Mouse (Mus musculus): ENCODE measurements around the gene Srsf9.
A peak's percentile ranks its signal among the peaks of the same experiment; 100 is the strongest.

Gene Srsf9

DNA sequence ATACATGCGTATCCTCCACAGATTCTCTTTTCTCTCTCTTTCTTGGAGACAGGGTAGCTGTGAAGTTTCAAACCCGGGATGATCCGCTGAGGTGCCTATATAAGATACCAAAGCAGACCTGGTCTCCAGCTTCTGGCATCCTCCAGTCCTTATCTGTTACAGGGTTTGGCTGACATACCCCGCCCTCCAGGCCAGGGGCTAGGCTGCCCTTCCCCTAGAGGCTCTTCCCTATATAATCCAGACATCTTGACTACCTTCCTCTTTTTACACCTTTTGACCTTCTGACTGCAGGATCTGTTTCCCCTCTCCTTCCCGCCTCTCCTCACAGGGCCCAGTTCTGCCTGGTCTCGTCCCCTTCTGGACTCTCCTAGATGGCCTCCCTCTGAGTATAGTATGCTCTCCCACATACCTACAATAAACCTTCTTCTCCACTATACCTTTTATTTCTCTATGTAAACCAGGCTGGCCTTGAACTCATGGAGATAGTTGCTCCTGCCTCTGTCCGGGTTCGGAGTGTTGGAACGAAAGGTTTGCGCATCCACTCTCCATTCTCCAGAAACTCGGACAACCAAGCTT lies 633 bp upstream of the Srsf9 start:
- no peak for DNase-seq

DNA sequence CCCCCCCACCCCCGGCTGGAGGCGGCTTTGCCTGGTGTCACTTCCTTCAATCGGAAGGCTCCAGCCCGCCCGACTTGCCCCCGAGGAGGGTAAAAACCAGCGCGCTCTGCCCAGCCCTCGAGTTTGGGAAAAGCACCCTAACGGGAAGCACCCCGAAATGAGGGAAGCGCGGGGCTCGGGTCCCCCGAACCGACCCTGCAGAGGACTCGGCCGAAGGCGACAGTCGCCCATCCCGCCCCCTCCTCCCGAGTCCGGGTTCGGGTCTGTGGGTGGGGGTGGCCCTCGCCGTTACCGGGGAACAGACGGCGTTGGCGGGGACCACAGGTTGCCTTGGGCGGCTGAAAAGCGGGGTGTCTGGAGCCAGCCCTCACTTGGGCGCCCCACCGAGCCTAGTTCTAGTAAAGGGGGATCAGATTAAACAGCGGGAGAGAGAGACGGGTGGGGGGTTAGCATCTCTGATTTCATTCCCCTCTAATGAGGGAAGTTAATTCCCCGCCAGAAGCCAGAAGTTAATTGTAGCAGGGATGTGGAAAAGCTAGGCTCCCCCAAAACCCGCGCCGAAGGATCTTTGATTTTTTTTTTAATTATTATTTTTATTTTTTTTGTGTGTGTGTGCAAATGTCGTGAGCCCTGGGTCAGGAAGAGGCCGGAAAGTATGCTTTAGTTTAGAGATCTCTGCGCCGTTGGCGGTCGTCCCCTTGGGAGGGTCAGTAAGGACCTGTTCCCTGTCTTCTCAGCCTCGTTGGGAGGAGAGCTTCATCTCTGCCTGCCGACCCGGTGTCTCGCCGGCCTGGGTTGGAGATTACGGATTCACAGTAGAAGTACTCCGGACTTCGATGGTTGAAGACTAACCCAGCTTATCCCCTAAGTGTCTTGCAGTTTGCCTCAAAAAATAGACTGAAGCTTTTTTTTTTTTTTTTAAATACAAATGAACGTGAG lies 902 bp downstream of the Srsf9 start:
- DNase-seq, result peak in 1 of 2 experiments; percentile 36

DNA sequence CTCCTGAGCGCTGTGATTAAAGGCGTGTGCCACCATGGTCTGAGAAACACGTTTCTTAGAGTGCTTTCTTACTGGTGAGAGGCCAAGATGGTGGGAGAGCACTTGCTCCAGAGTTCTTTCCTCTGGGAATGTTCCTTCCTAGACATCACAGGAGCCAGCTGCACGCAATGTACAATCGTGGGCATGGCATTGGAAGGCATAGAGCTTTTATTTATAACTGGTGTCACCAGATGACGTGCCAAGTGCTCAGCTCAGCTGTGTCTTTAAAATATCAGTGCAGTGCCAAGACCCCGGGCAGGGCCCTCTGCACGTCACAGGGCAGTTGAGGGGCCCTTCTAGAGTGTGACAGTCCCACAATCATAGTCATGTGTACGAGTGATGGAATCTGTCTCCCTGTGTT lies 4.0 kb downstream of the Srsf9 start:
- DNase-seq, result no peak

DNA sequence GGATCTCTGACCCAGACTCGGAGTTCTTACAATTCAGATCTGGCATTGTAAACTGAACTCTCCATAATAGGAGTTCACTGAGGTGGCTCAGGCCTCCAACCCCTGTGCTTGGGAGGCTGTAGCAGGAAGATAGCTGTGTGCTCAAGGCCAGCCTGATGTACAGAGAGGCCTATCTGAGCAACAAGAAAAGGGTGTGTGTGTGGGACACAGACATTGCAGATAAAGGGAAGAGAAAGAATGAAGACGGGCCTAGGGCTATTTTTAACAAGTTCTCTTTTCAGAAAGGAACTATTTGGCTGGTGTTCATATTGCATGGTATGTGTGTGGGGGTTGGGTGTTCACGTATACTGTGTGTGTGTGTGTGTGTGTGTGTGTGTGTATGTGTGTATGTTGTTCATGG lies 6.6 kb downstream of the Srsf9 start:
- DNase-seq, result no peak

DNA sequence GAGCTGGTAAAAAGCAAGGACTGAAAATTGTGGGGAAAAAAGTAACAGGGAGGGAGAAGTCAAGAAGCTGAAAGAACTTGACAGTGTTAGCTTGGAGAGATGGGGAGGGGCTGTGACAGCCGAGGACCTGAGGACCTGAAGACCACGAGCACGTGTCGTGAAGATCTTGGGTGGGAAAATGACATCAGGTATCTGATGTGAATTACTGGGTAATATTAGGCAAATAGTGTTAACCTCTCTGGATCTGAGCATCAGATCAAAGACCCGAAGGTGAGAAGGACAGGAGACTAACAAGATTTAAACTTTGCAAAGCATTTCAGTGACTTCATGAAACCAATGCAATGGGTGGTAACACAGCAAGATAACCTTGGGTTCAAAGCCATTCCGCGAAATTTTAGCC lies 13.0 kb downstream of the Srsf9 start:
- no peak for DNase-seq

DNA sequence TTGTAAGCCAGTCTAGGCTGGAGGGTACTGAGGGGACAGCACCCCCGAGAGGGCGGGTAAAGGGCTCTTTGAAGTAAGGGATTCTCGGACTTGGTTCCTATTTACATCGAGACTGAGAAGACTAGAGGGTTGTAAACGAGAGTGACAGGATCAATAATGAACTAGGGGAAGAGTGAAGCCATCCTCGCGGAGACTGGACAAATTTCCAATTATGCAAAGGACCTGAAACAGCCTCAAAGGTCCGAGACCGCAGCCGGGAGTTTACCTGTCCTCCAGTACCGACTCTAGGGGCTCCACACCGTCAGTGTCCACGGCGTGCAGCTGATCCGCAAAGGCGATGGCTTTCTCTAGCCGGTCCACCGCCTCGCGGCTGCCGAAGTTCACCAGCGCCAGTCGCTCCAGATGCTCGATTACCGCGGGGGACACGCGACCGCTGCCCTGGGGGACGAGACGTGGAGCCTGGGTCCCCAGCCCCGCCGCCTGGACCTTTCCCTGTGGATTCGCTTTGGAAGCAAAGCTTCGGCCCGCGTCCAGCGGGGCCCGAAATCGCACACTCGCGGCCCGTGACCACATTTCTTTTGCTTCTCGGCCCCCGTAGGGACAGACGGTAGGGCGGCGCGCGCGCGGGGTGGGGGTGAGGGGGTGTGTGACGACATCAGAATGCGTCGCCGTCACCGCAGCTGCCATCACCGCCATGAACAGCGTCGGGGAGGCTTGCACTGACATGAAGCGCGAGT lies 13.8 kb downstream of the Srsf9 start, which contains the start of the genes Gatc and Triap1:
Gatc (minus strand) TSS at position 602 of the 737 bp plus-strand sequence.
Triap1 (plus strand) TSS at position 649 of the 737 bp plus-strand sequence.
- peak; percentile 88 to 95 for DNase-seq

DNA sequence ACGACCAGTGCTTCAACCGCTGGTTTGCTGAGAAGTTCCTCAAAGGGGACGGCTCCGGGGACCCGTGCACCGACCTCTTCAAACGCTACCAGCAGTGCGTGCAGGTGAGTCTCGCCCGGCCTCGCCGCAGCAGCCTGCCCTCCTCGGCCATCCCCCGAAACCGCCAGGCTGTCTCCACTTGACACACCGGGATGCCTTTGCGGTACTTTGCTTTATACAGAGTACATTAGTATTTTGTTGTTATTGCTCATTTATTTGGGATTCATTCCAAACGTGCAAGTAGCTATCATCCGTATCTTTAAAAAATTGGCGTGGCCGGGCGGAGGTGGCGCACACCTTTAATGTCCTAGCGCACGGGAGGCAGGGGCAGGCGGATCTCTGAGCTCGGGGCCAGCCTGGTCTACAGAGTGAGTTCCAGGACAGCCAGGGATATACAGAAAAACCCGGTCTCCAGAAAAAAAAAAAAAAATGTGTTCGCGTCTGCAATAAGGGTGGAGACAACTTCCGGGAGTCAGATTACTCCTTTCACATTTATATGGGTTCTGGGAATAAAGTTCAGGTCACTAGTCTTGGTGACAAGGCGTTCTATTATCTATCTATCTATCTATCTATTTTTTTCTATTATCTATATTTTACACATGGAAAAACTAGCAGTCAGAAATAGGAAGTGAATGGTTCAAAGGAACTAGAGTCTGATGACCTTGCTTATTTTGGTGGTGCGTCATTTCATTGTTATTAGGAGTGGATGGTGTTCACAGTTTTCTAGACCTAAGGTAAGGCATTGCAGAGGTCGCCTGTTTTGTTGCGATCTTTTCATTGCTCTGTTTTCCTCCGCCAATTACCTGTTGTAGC lies 14.6 kb downstream of the Srsf9 start:
- no peak for DNase-seq

DNA sequence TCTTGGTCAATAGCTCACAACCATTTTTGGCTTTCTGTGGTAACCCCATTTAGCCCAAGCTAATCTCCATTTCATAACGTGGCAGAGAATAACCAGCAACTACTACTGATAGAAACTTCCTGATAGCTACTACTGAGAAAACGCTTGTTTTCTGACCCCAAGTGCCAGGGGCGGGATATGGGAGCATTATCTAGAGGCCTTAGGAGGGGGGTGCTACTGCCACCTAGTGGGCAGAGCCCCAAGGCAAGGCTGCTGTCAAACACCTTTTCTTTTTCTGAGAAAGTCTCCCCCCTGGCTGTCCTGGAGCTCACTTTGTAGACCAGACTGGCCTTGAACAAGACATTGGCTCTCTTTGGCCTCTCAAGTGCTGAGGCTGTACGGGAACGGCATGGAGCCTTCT lies 20.6 kb downstream of the Srsf9 start:
- peak; percentile 89 to 93 for DNase-seq

DNA sequence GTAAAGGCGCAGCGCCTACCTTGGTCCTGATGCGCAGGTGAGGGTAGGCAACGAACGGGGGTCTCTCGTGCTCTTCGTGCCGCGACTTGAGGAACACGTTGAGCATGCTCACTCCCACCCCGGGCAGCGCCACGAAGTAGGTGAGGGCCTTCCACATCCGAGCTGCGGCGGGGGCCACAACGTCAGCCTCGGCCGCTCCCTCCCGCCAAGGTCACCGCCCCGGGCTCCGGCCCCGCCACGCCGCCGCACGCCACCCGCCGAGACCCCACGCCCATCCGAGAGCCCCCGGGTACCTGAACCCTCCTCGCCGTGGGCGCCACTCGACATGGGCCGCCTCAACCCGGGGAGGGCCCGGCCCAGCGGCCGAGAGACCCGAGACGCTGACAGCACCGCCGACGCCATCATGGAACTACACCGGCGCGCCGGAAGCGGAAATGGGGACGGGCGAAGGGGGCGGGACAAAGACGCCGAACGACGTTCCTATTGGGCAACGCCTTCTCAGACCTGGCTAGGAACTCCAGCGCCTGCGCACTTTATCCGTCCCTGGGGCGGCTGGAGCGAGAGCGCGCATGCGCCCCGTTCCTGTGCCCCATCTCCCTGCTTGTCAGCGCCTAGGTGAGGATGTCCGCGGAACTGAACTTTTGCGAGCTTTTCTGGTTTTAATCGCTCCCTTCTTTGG lies 21.7 kb downstream of the Srsf9 start, which contains the start of gene Cox6a1:
Cox6a1 (minus strand) TSS at position 436 of the 679 bp plus-strand sequence.
- peak; percentile 99 for DNase-seq

DNA sequence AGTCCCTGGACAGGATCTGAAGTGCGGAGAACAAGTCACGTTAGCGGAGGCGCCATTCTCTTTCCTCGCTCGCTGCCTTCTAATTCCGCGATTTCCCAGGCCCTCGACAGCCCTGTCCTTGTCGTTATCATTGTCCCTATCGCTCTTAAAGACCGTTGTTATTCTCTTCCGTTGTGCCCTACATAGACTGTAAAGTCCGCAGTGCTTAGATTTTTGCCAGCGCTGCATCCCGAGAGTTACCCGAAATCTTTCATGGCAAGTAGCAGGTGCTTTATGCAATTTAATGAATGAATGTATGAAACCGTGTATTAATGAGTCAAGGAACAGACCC lies 22.2 kb downstream of the Srsf9 start:
- DNase-seq, result no peak

DNA sequence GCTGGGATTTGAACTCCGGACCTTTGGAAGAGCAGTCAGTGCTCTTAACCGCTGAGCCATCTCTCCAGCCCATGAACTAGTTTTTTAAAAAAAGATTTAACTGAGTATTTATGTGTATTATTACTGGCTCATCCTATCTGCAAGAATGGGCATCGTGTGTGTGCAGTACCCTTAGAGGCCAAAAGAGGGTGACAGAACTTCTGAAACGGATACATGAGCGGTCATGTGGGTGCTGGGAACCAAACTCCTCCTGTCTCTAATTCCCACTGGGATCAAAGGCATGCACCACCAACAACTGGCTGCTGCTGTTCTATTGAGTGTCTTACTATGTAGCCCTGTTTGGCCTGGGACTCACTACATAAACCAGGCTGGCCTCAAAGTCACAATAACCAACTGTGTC lies 24.4 kb downstream of the Srsf9 start:
- DNase-seq, result no peak

DNA sequence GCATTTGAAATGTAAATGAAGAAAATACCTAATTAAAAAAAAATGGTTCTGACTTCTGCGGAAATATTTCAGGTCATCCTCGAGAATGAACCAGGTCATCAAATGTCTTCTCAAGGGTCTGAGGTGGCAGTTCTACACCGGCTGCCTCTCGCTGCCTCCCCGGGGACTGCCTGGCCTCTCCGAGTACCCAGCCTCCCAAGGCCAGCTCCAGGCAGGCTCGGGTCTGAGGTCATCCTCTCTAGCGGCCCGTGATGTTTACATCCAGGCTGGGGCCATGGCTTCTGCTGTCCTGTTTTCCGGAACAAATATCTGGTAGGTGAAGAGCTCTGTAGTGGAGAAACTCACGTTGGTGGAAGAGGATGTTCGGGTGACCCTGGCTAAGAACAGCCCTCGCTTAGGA lies 28.1 kb downstream of the Srsf9 start:
- no peak for DNase-seq

DNA sequence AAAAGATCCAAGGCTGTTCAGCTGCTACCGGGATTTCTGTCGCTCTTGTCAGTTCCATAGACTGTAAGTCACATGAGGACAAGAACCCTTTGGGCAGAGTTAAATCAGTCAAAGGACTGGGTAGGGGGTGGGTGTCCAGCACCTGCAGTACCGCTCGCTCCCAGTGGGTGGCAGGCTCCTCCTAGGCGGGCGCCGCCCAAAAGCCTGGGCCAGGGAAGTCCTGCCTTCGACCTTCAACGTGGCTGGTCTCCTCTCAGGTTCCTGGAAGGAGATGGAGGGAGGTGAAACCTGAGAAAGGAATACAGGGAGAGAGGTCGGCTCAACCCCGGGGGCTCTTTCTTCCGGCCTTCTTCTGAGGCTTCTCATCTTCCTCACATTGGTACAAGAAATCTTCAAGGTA lies 31.9 kb downstream of the Srsf9 start:
- peak; percentile 81 to 93 for DNase-seq

DNA sequence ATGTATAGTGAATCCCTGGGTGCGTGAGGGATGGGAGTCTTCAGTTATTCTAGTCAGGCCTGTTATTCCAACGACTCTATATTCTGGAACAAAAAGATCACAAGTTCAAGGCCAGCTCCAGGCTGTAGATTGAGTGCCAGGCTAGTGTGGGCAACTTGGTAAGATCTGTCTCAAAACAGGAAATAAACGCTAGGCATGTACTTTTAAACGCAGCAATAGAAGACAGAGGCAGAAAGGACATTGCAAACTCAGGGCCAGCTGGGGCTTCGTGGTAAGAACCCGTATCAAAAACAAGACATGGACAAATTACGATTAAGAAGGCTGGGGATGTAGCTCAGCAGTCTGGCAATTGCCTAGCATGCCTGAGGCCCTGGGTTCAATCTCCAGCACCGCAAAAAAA lies 32.5 kb downstream of the Srsf9 start:
- DNase-seq, result no peak

DNA sequence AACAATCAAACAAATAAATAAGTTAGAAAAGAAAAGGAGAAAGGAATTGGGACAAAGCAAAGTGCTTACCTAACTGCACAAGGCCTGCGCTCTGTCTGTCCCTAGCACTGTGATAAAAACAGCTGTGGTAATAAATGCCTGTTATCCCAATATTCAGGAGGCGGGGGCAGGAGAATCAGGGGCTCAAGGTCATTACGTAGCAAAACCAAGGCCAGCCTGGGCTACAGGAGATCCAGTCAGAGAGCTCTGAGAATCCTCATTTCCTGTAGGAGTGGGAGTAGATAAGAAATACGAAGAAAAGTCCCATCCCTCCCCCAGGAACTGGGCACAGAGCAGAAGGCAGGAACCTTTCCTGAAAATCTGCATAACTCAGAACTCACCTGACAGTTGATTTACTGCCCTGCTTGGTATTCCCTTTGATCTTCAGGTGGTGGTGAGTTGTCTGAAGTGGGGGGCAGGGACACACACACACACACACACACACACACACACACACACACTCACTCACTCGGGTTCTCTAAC lies 32.9 kb downstream of the Srsf9 start:
- DNase-seq, result no peak

DNA sequence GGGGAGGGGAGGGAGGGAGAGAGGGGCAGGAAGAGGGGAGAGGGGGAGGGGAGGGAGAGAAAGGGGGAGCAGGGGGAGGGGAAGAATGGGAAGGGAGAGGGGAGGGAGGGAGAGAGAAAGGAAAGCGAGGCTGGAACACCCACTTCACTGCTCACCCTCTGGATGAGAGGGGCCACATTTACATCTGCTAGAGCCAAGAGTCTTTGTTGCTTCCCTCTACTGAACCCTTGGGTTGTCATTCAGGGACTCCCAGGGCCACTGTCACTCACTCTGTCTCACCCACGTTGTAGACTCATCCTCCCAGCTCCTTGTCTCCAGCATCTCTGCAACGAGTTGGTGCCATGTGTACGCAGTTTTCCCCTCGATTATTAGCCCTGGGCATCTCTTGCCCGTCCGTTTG lies 35.2 kb downstream of the Srsf9 start:
- no peak for DNase-seq

DNA sequence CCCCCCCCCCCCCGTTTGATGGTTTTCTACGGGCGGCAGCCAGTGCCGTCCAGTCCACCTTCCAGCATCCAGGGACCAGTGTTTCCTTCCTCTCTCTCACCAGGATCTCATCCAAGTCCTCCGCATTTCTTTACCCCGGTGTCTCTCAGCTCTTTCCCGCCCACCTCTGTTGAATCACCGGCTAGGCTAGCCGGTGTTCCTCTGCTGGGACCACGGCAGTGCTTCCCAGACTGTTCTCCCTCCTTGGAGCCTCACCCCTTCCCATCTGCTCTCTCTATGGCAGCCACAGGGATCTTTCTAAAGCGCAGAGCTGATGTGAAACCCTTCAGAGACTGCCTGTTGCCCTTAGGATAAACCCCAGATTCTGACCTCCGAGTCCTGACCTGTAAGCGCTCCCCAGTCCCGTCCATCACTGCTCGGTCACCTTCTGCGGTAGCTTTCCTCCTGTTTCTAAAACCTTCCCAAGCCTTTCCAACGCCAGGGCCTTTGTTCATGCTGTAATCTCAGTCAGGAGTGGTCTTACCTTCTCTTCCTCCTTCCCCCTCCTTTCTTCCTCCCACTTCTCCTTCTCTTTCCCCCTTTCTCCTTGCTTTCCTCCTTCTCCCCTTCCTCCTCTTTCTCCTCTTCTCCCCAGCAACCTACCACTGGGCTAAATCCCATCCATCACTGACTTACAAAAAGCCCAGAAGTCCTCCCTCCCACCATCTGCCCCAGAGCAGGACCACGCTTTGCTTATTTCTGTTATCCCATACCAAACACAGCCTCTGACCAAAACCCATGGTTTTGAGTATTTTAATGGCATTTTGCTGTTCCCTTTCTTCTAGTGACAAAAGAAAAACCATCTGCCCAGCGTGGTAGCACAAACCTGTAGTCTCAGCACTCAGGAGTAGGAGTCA lies 36.1 kb downstream of the Srsf9 start:
- DNase-seq, result no peak

DNA sequence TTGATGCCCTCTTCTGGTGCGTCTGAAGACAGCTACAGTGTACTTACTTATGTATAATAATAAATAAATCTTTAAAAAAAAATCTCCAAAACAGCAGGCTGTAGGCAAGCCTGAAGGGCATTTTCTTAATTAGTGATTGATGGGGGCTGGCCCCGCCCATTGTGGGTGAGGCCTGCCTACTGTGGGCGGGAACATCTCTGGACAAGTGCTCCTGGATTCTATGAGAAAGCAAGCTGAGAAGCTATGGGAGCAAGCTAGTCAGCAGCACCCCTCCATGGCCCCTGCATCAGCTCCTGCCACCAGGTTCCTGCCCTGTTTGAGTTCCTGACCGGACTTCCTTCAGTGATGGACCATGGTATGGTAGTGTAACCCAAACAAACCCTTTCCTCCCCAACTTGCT lies 37.8 kb downstream of the Srsf9 start:
- no peak for DNase-seq

DNA sequence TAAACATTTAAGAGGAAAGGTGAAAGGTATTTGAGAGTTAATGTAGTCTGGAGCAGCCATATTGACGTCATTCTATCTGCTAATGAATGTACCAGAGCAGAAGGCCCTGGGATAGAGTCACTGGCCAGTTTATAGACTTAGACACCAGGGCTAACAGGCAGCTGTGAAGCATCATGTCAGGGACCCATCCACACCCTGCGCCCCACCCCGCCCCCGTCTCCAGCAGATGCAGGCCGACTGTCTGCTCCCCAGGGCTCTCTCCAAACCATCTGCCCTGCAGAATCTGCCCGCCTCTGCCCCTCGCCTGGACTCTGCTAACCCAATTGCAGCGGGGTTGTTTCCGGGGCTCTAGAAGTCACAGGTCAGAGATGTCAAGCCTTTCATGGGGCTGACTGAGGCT lies 44.8 kb downstream of the Srsf9 start:
- DNase-seq, result peak in 1 of 2 experiments; percentile 15

DNA sequence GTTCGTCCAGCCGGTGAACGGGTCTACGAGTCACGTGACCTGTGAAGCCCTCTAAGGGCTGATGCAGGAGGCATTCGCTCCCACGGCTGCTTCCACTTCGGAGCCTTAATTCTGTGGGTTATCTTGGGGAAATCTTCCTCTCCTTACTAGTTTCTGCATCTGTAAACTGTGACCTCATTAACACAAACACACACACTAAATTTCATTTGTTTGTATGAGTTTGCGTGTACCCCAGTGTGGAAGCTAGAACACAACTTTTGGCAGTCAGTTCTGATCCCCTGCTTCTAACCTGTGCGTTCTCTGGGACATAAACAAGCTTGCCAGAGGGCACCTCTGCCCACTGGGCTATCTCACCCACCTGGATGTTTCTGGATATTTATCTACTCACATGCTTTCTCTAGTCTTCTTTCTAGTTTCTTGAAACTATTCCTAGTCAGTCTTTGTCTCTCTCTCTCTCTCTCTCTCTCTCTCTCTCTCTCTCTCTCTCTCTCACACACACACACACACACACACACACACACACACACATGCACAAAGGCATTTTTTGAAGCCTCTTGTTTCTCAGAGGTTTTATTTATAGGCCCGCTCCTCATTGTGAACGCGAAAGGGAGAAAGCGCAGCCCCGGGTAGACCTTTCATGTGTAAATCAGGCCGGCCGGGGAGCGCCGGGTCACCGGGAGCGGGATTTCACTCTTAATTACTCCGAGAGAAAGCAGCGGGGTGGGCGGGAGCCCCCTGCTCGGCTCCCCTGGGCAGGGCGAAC lies 46.6 kb downstream of the Srsf9 start:
- no peak for DNase-seq
